Mouse (Mus musculus): Measurements from ENCODE around the gene Cldn6. TPM values are rescaled to one million over a fixed set of nuclear protein-coding genes. Genes with fewer than 3 reads are reported as not detected.

Cldn6 gene
- polyA plus RNA-seq, 1 experiment from 2014 or later: 33.4 TPM

- H3K27ac ChIP-seq: no peak overlapping the region
- H3K27me3 ChIP-seq (ENCODE audit: insufficient read depth, poor library complexity, severe bottlenecking): peaks cover 75% of the 10 kb centered on the region
- DNase-seq (ENCODE audit: low spot score): no peak
- no peak overlapping the region for H3K4me3 ChIP-seq
- no peaks in the 10 kb centered on the region for H3K4me1 ChIP-seq
- no peaks in the 10 kb centered on the region for H3K36me3 ChIP-seq
- WGBS: 75% methylated on average over 7 of the region's 7 CpGs
- no peaks in the 10 kb centered on the region for H3K9me3 ChIP-seq
Measured at GRCm38 (mm10) chr17:23705525-23706104, 26.6 kb downstream of the Cldn6 start.

- peaks cover 71% of the 10 kb centered on the region for H3K27me3 ChIP-seq (ENCODE audit: insufficient read depth, poor library complexity, severe bottlenecking)
- H3K27ac ChIP-seq: no peak overlapping the region
- 0% methylated on average over 3 of the region's 3 CpGs for WGBS
- peak; percentile 88 for DNase-seq (ENCODE audit: low spot score)
- no peaks in the 10 kb centered on the region for H3K36me3 ChIP-seq
- H3K4me3 ChIP-seq: no peak overlapping the region
- H3K9me3 ChIP-seq: no peaks in the 10 kb centered on the region
- H3K4me1 ChIP-seq: no peaks in the 10 kb centered on the region
Measured at GRCm38 (mm10) chr17:23706212-23706611, 27.2 kb downstream of the Cldn6 start.

- no peak for DNase-seq (ENCODE audit: low spot score)
Measured at GRCm38 (mm10) chr17:23717003-23717402, 38.0 kb downstream of the Cldn6 start.

GRCm38 (mm10) chr17:23719455-23719854, 40.4 kb downstream of the Cldn6 start:
- WGBS: 42% methylated on average over 1 of the region's 1 CpGs

More at GRCm38 (mm10) chr17:23717003-23717402, 38.0 kb downstream of the Cldn6 start:
- peaks cover 3% of the 10 kb centered on the region; the same call in 1 of the 2 replicates for H3K4me1 ChIP-seq
- no peak overlapping the region for H3K27ac ChIP-seq
- H3K27me3 ChIP-seq (ENCODE audit: insufficient read depth, poor library complexity, severe bottlenecking): peaks cover 55% of the 10 kb centered on the region
- no peaks in the 10 kb centered on the region for H3K9me3 ChIP-seq
- no peak overlapping the region for H3K4me3 ChIP-seq
- WGBS: 55% methylated on average over 2 of the region's 2 CpGs
- no peaks in the 10 kb centered on the region for H3K36me3 ChIP-seq

GRCm38 (mm10) chr17:23721886-23722285, 42.8 kb downstream of the Cldn6 start:
- DNase-seq (ENCODE audit: low spot score): no peak
- peaks cover 20% of the 10 kb centered on the region for H3K4me1 ChIP-seq
- H3K4me3 ChIP-seq: no peak overlapping the region
- no peaks in the 10 kb centered on the region for H3K36me3 ChIP-seq
- no peak overlapping the region for H3K27ac ChIP-seq
- WGBS: 77% methylated on average over 2 of the region's 2 CpGs
- no peaks in the 10 kb centered on the region for H3K9me3 ChIP-seq
- H3K27me3 ChIP-seq (ENCODE audit: insufficient read depth, poor library complexity, severe bottlenecking): peaks cover 36% of the 10 kb centered on the region

More at GRCm38 (mm10) chr17:23719455-23719854, 40.4 kb downstream of the Cldn6 start:
- DNase-seq (ENCODE audit: low spot score): no peak
- Histone ChIP-seq H3K9me3 (no peaks in the 10 kb centered on the region), H3K27ac (no peak overlapping the region), H3K4me1 (peaks cover 7% of the 10 kb centered on the region; the same call in 1 of the 2 replicates), H3K36me3 (no peaks in the 10 kb centered on the region), H3K4me3 (no peak overlapping the region), H3K27me3 (ENCODE audit: insufficient read depth, poor library complexity, severe bottlenecking) (peaks cover 39% of the 10 kb centered on the region)

- H3K36me3 ChIP-seq: no peaks in the 10 kb centered on the region
- no peaks in the 10 kb centered on the region for H3K9me3 ChIP-seq
- 66% methylated on average over 7 of the region's 7 CpGs for WGBS
- no peak within 1 kb of the TSS for H3K4me3 ChIP-seq
- peaks cover 31% of the 10 kb centered on the region for H3K27me3 ChIP-seq (ENCODE audit: insufficient read depth, poor library complexity, severe bottlenecking)
- H3K27ac ChIP-seq: no peak within 1 kb of the TSS
- peaks cover 27% of the 10 kb centered on the region for H3K4me1 ChIP-seq
- no peak for DNase-seq (ENCODE audit: low spot score)
Measured at GRCm38 (mm10) chr17:23722376-23723125, 43.5 kb downstream of the Cldn6 start, which contains the start of gene 1520401A03Rik. TSS of gene 1520401A03Rik (minus strand) at chr17:23722783.

- DNase-seq (ENCODE audit: low spot score): no peak
- Histone ChIP-seq H3K4me1 (peaks cover 23% of the 10 kb centered on the region), H3K9me3 (no peaks in the 10 kb centered on the region), H3K36me3 (no peaks in the 10 kb centered on the region), H3K27me3 (ENCODE audit: insufficient read depth, poor library complexity, severe bottlenecking) (peaks cover 13% of the 10 kb centered on the region), H3K27ac (peak overlapping the region; percentile 97), H3K4me3 (peak overlapping the region; percentile 89)
- 50% methylated on average over 4 of the region's 4 CpGs for WGBS
Measured at GRCm38 (mm10) chr17:23725477-23725876, 46.4 kb downstream of the Cldn6 start.

GRCm38 (mm10) chr17:23725999-23726757, 47.1 kb downstream of the Cldn6 start, which contains the start of gene Pkmyt1:
TSS of gene Pkmyt1 (plus strand) at chr17:23726336.
- Histone ChIP-seq H3K4me3 (peak within 1 kb of the TSS; percentile 89), H3K4me1 (peaks cover 23% of the 10 kb centered on the region), H3K9me3 (no peaks in the 10 kb centered on the region), H3K27ac (peak within 1 kb of the TSS; percentile 97), H3K36me3 (no peaks in the 10 kb centered on the region), H3K27me3 (ENCODE audit: insufficient read depth, poor library complexity, severe bottlenecking) (peaks cover 8% of the 10 kb centered on the region; the same call in 1 of the 2 replicates)
- 1% methylated on average over 73 of the region's 73 CpGs for WGBS
- DNase-seq (ENCODE audit: low spot score): peak; percentile 97

- Histone ChIP-seq H3K36me3 (no peaks in the 10 kb centered on the region), H3K27ac (peak overlapping the region; percentile 97), H3K27me3 (ENCODE audit: insufficient read depth, poor library complexity, severe bottlenecking) (peaks cover 2% of the 10 kb centered on the region; the same call in 1 of the 2 replicates), H3K9me3 (no peaks in the 10 kb centered on the region), H3K4me1 (peaks cover 23% of the 10 kb centered on the region), H3K4me3 (peak overlapping the region; percentile 89)
- peak; percentile 97 for DNase-seq (ENCODE audit: low spot score)
- whole genome bisulfite sequencing: 1% methylated on average over 20 of the region's 20 CpGs
Measured at GRCm38 (mm10) chr17:23726758-23727142, 47.7 kb downstream of the Cldn6 start.

GRCm38 (mm10) chr17:23730441-23730840, 51.4 kb downstream of the Cldn6 start:
- no peaks in the 10 kb centered on the region for H3K9me3 ChIP-seq
- H3K36me3 ChIP-seq: peaks cover 20% of the 10 kb centered on the region
- H3K4me3 ChIP-seq: no peak overlapping the region
- H3K27me3 ChIP-seq (ENCODE audit: insufficient read depth, poor library complexity, severe bottlenecking): peaks cover 2% of the 10 kb centered on the region; the same call in 1 of the 2 replicates
- no peak overlapping the region for H3K27ac ChIP-seq
- no peak for DNase-seq (ENCODE audit: low spot score)
- peaks cover 19% of the 10 kb centered on the region for H3K4me1 ChIP-seq
- WGBS: 65% methylated on average over 1 of the region's 1 CpGs

Measured in heart, embryonic 10.5 days (tissue).